Mouse (Mus musculus): ENCODE results near the gene Erc1. TPM values are rescaled to one million over a fixed set of nuclear protein-coding genes. Genes with fewer than 3 reads are reported as not detected.

Gene Erc1
- polyA plus RNA-seq, 1 experiment from 2014 or later, result 19.8 TPM

DNA sequence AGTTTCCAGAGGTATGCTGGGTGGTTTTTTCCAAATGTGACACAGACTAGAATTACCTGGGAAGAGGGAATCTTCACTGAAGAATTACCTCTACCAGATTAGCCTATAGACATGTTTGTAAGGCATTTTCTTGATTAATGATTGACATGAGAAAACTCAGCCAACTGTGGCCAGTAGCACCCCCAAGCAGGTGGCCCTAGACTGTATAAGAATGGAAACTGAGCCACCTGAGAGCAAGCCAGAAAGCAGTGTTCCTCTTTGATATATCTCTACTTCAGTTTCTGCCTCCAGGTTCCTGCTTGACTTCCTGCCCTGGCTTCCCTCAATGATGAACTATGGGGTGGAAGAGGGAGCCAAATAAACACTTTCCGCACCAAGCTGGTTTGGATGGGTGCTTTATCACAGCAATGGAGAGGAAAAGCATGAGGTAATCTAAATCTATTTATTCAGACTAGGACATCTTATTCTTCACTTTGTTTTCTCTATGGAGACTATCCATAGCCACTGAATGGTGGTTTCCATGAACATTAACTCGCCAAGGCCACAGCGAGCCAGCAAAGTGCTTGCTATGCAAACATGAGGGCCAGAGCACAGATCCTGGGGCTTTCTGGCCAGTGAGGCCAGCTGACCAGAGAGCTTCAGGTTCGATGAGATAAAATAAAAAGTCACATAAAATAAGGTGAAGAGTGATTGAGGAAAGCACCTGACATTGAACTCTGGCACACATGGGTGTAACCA lies 109.2 kb downstream of the Erc1 start:
- no peak overlapping the region for H3K4me2 ChIP-seq
- H3K9me3 ChIP-seq (replicated peaks), result no peaks in the 10 kb centered on the region
- no peak overlapping the region for H3K27ac ChIP-seq
- no peak overlapping the region for H3K9ac ChIP-seq
- H3K36me3 ChIP-seq, result peaks cover 27% of the 10 kb centered on the region
- 90% methylated on average over 4 of the region's 4 CpGs for WGBS
- 0 out of 2 replicates have a peak, but pooled peaks cover 5% of the 10 kb centered on the region for H3K4me1 ChIP-seq
- no peak for ATAC-seq (replicated peaks; ENCODE audit: low FRiP score)
- no peak overlapping the region for H3K4me3 ChIP-seq (replicated peaks)
- no peaks in the 10 kb centered on the region for H3K27me3 ChIP-seq

DNA sequence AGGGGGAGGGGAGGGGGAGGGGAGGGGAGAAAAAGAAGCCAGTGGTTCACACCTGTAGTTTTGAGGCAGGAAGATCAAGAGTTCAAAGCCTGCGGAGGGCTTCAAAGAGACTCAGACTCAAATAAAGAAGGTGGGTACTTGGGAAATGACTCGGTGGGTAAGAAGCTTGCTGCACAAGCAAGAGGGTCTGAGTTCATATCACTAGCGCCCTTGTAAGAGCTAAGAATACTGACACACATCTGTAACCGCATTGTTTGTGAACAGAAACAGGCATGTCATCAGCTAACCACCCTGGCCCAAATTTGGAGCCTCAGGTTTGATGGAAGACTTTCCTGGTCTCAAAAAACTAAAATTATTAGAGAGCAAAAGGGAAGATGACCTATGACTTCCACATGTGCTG lies 110.3 kb downstream of the Erc1 start:
- WGBS, result 90% methylated on average over 4 of the region's 4 CpGs
- ATAC-seq (replicated peaks; ENCODE audit: low FRiP score), result no peak
- H3K4me2 ChIP-seq, result no peak overlapping the region
- no peak overlapping the region for H3K4me3 ChIP-seq (replicated peaks)
- 0 out of 2 replicates have a peak, but pooled peaks cover 5% of the 10 kb centered on the region for H3K4me1 ChIP-seq
- H3K36me3 ChIP-seq, result peaks cover 20% of the 10 kb centered on the region
- H3K9me3 ChIP-seq (replicated peaks), result no peaks in the 10 kb centered on the region
- H3K27me3 ChIP-seq, result no peaks in the 10 kb centered on the region
- H3K27ac ChIP-seq, result no peak overlapping the region
- H3K9ac ChIP-seq, result no peak overlapping the region

DNA sequence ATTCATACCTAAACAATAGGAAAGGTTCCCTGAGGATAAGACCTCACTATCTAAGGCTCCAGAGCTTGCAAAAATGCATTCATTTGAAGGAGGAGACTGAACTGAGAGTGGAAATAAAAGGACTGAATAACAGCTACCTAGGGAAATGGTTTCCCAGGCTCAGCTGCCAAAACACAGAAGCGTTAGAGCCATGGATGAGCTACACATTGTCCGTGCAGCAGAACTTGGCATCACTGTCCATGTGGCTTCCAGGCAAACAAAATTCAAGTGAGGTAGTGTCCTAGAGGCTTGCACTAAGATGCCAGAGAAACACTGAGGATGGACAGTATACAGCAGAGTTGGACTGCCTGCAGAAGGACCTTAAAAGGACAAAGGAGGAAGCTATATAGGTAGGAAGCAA lies 112.0 kb downstream of the Erc1 start:
- no peak for ATAC-seq (replicated peaks; ENCODE audit: low FRiP score)
- Histone ChIP-seq H3K9me3 (replicated peaks) (no peaks in the 10 kb centered on the region), H3K27me3 (no peaks in the 10 kb centered on the region), H3K4me1 (0 out of 2 replicates have a peak, but pooled peaks cover 5% of the 10 kb centered on the region), H3K9ac (no peak overlapping the region), H3K36me3 (peaks cover 9% of the 10 kb centered on the region; the same call in 1 of the 2 replicates), H3K27ac (no peak overlapping the region), H3K4me3 (replicated peaks) (no peak overlapping the region), H3K4me2 (no peak overlapping the region)
- WGBS, result 59% methylated on average over 2 of the region's 2 CpGs

DNA sequence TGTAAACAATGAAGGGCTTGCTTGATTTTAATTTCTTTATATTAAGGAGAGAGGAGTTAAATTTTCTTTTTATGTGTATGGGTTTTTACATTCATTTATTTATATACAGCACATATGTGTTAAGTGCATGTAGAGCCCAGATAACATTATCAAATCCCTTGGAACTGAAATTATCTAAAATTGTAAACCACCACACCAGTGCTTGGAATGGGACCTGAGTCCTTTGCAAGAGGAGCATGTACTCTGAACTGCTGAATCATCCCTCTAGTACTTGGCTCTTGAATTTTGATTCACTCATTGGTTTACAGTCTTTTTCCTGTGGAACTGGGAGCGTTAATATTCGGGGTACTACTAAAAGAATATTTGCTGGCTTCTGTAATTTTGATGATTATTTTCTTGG lies 116.8 kb downstream of the Erc1 start:
- ATAC-seq (replicated peaks; ENCODE audit: low FRiP score), result no peak
- Histone ChIP-seq H3K36me3 (0 out of 2 replicates have a peak, but pooled peaks cover 3% of the 10 kb centered on the region), H3K4me1 (0 out of 2 replicates have a peak, but pooled peaks cover 5% of the 10 kb centered on the region), H3K9me3 (replicated peaks) (no peaks in the 10 kb centered on the region), H3K27me3 (no peaks in the 10 kb centered on the region), H3K4me3 (replicated peaks) (no peak overlapping the region), H3K27ac (no peak overlapping the region), H3K4me2 (no peak overlapping the region), H3K9ac (no peak overlapping the region)
- WGBS, result 93% methylated on average over 2 of the region's 2 CpGs

GRCm38 (mm10) chr6:119715234-119715633 lies 132.7 kb downstream of the Erc1 start:
- H3K27ac ChIP-seq, result no peak overlapping the region
- 87% methylated on average over 2 of the region's 2 CpGs for WGBS
- H3K4me1 ChIP-seq, result no peaks in the 10 kb centered on the region
- H3K36me3 ChIP-seq, result 0 out of 2 replicates have a peak, but pooled peaks cover 6% of the 10 kb centered on the region
- no peak overlapping the region for H3K4me2 ChIP-seq
- no peaks in the 10 kb centered on the region for H3K9me3 ChIP-seq (replicated peaks)
- no peak overlapping the region for H3K4me3 ChIP-seq (replicated peaks)
- ATAC-seq (replicated peaks; ENCODE audit: low FRiP score), result no peak
- H3K9ac ChIP-seq, result no peak overlapping the region
- no peaks in the 10 kb centered on the region for H3K27me3 ChIP-seq

GRCm38 (mm10) chr6:119713961-119714360 lies 134.0 kb downstream of the Erc1 start:
- no peak overlapping the region for H3K4me2 ChIP-seq
- H3K36me3 ChIP-seq, result 0 out of 2 replicates have a peak, but pooled peaks cover 6% of the 10 kb centered on the region
- no peak overlapping the region for H3K9ac ChIP-seq
- no peaks in the 10 kb centered on the region for H3K27me3 ChIP-seq
- no peaks in the 10 kb centered on the region for H3K4me1 ChIP-seq
- 77% methylated on average over 2 of the region's 2 CpGs for WGBS
- H3K4me3 ChIP-seq (replicated peaks), result no peak overlapping the region
- H3K9me3 ChIP-seq (replicated peaks), result no peaks in the 10 kb centered on the region
- no peak overlapping the region for H3K27ac ChIP-seq
- ATAC-seq (replicated peaks; ENCODE audit: low FRiP score), result no peak

DNA sequence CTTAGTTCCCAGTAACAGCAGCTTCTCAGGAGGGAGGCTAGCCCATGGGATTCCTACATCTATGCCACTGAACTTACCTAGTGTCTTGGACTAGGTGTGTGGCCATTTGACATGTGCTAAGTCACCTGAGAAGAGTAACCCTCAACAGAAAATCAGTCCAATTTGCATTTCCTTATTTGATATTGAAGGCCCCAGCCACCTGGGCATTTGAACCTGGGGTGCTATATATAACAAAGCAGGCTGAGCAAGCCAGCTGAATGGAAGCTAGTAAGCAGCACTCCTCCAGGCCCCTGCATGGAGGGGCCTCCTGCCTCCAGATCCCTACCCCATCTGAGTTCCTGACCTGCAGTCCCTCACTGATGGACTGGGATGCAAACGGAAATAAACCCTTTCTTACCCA lies 135.5 kb downstream of the Erc1 start:
- no peak overlapping the region for H3K27ac ChIP-seq
- no peaks in the 10 kb centered on the region for H3K9me3 ChIP-seq (replicated peaks)
- H3K36me3 ChIP-seq, result 0 out of 2 replicates have a peak, but pooled peaks cover 6% of the 10 kb centered on the region
- no peaks in the 10 kb centered on the region for H3K4me1 ChIP-seq
- H3K4me3 ChIP-seq (replicated peaks), result no peak overlapping the region
- no peak overlapping the region for H3K9ac ChIP-seq
- WGBS, result 77% methylated on average over 1 of the region's 1 CpGs
- no peaks in the 10 kb centered on the region for H3K27me3 ChIP-seq
- H3K4me2 ChIP-seq, result no peak overlapping the region
- no peak for ATAC-seq (replicated peaks; ENCODE audit: low FRiP score)

DNA sequence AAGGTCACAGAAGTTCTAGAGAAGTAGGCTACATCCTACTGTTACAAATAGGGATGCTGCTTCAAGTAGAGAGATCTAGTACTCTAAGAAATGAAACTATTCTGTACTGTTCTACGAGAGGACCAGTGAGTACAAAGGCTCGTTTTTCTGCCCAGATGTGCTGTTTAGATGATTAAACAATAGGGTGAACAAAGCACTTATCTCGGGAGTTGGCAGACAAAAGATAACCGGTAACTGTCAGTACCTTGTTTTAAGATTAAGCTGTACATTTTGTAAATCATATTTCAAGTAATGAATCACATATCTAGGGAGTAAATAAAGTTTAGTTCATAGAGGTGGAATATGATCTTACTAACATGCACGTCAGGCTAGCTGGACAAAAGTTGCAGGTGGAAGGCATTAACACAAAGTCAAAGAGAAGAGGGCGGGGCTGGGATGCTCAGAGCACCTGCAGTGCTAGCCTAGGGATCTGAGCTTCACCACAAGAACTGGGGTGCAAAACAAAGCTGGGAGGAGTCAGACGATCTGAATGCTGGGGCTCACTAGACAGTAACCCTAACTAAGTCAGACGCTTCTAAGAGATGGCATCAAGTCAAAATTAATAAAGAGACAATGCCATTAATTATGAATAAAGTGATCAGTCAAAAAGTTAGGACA lies 136.2 kb downstream of the Erc1 start:
- ATAC-seq (replicated peaks; ENCODE audit: low FRiP score), result no peak
- no peak overlapping the region for H3K4me3 ChIP-seq (replicated peaks)
- H3K27me3 ChIP-seq, result no peaks in the 10 kb centered on the region
- no peak overlapping the region for H3K4me2 ChIP-seq
- H3K36me3 ChIP-seq, result 0 out of 2 replicates have a peak, but pooled peaks cover 9% of the 10 kb centered on the region
- no peak overlapping the region for H3K9ac ChIP-seq
- no peak overlapping the region for H3K27ac ChIP-seq
- 81% methylated on average over 8 of the region's 8 CpGs for WGBS
- no peaks in the 10 kb centered on the region for H3K9me3 ChIP-seq (replicated peaks)
- H3K4me1 ChIP-seq, result no peaks in the 10 kb centered on the region

GRCm38 (mm10) chr6:119709552-119709951 lies 138.4 kb downstream of the Erc1 start:
- Histone ChIP-seq H3K9me3 (replicated peaks) (no peaks in the 10 kb centered on the region), H3K4me1 (no peaks in the 10 kb centered on the region)

DNA sequence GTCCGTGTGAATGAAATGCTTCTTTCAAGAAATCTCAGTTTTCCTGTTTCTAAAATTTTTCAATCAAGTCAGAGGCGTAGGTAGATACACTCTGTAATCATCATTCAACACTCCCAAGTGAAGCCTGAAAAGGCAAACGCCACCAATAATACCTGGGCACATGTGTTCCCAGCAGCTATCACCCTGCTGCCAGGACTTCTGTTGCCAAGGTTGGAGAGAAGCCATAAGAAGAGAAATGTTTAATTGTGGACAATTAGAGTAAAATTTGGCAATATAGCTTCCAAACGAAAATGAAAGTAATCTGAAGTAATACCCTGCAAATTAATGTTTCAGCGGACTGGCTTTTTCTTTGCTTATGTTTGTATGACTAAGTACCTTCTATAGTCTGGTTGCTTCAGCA lies 140.1 kb downstream of the Erc1 start:
- H3K4me3 ChIP-seq (replicated peaks), result no peak overlapping the region
- H3K9ac ChIP-seq, result no peak overlapping the region
- H3K27ac ChIP-seq, result no peak overlapping the region
- H3K4me1 ChIP-seq, result no peaks in the 10 kb centered on the region
- no peaks in the 10 kb centered on the region for H3K9me3 ChIP-seq (replicated peaks)
- no peak for ATAC-seq (replicated peaks; ENCODE audit: low FRiP score)
- H3K27me3 ChIP-seq, result no peaks in the 10 kb centered on the region
- no peak overlapping the region for H3K4me2 ChIP-seq
- 0 out of 2 replicates have a peak, but pooled peaks cover 5% of the 10 kb centered on the region for H3K36me3 ChIP-seq
- 86% methylated on average over 5 of the region's 5 CpGs for WGBS

More at GRCm38 (mm10) chr6:119709552-119709951, 138.4 kb downstream of the Erc1 start:
- no peak for ATAC-seq (replicated peaks; ENCODE audit: low FRiP score)
- H3K27me3 ChIP-seq, result no peaks in the 10 kb centered on the region
- H3K36me3 ChIP-seq, result 0 out of 2 replicates have a peak, but pooled peaks cover 5% of the 10 kb centered on the region
- no peak overlapping the region for H3K4me2 ChIP-seq
- H3K4me3 ChIP-seq (replicated peaks), result no peak overlapping the region
- H3K9ac ChIP-seq, result no peak overlapping the region
- no peak overlapping the region for H3K27ac ChIP-seq

DNA sequence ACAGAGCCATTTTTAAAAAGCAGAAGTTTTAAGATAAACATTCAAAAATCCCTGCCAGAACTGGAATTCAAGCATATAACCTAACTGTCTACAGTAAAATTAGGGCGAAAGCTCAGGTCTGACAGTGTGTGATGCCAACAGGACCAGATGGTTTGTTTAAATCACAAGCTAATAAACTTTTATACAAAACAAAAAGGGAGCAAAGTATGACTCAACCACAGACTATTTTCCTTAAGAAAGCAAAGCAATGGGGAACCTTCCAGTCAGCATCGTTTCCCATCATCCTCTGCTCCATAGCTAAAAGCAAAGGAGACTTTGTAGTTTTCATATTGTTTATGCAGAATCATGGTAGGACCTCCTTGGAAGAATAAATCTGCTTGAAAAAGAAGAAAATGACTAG lies 143.1 kb downstream of the Erc1 start:
- H3K4me2 ChIP-seq, result no peak overlapping the region
- H3K27ac ChIP-seq, result no peak overlapping the region
- H3K36me3 ChIP-seq, result 0 out of 2 replicates have a peak, but pooled peaks cover 3% of the 10 kb centered on the region
- no peak for ATAC-seq (replicated peaks; ENCODE audit: low FRiP score)
- H3K4me1 ChIP-seq, result no peaks in the 10 kb centered on the region
- WGBS, result 93% methylated on average over 2 of the region's 2 CpGs
- no peak overlapping the region for H3K9ac ChIP-seq
- no peaks in the 10 kb centered on the region for H3K27me3 ChIP-seq
- no peak overlapping the region for H3K4me3 ChIP-seq (replicated peaks)
- no peaks in the 10 kb centered on the region for H3K9me3 ChIP-seq (replicated peaks)

DNA sequence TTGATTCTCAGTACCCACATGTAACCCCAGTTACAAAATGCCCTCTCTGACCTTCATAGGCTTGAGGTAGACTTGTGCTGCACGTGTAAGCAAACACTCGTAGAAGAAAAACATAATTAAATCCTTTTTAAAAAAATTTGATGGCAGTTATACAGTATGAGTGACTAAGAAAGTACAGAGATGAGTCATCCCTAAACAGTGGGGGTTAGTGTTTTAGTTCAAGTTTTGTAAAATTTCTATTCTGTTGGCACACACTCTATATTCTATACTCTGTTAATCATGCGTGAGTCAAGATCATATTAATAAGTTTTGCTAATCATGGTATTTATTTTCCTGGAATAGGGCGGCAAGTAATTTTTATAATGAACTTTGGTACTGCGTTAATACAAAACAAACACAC lies 155.2 kb downstream of the Erc1 start:
- no peak for ATAC-seq (replicated peaks; ENCODE audit: low FRiP score)
- no peaks in the 10 kb centered on the region for H3K9me3 ChIP-seq (replicated peaks)
- H3K9ac ChIP-seq, result no peak overlapping the region
- H3K36me3 ChIP-seq, result peaks cover 13% of the 10 kb centered on the region
- H3K27me3 ChIP-seq, result no peaks in the 10 kb centered on the region
- no peaks in the 10 kb centered on the region for H3K4me1 ChIP-seq
- H3K4me3 ChIP-seq (replicated peaks), result no peak overlapping the region
- H3K4me2 ChIP-seq, result no peak overlapping the region
- 83% methylated on average over 5 of the region's 5 CpGs for WGBS
- H3K27ac ChIP-seq, result no peak overlapping the region
